8 mouse cellular contexts compared by ENCODE assay signal in the genomic region with DNA sequence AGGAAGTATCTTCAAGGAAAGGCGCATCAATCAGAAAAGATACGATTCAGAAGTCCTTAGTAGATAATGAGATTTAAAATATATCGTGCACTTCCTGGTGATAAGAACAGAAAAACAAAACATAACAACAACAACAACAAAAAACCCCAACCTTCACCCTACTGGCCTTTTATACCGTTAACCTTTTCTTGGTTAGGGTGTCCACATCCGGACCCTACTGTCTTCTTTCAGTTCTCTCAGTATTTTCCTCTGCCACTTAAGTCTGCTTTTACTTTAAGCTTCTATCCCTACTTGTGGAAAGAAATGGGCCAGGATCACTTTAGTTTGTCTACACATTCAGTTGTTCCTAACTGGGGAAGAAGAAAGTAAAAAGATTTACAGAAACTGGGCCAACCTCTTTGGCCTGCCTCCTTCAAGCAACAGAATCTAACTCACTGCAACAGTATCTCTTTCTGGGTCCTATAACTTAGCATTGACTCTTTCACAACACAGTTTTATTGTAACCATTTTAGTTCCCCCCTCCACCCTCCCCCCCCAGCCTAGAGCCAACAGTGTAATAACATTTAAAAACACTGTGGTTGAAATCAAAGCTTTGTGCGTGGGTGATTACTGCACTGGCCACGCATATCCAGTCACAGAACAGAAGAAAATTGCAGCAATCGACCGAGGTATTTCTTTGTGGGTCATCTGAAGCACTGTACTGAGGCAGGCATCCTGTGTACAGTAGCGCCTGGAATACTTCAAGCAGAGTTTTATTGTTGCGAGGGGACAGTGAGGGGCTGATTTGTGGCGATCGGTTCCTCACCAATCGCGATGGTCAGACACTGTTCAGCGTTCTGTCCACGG. TPM values are rescaled to one million over a fixed set of nuclear protein-coding genes. Genes with fewer than 3 reads are reported as not detected.
DNase-seq lines count a peak whose midpoint lies in the region; ATAC-seq and TF ChIP-seq lines count a peak whose summit lies in the region.

No protein-coding gene starts in this region.

- peak; percentile 49 for ATAC-seq in heart, embryonic 11.5 days (replicated peaks; ENCODE audit: insufficient number of reproducible peaks, low FRiP score, low TSS enrichment)
- ATAC-seq in forebrain, embryonic 13.5 days, result peak; percentile 72
- ATAC-seq in liver, embryonic 15.5 days (ENCODE audit: insufficient read depth), result peak; percentile 38

- WGBS in heart, embryonic 11.5 days (ENCODE audit: insufficient replicate concordance), result 20% methylated on average over 17 of the region's 17 CpGs
- 28% methylated on average over 17 of the region's 17 CpGs for WGBS in forebrain, embryonic 13.5 days
- WGBS in liver, embryonic 15.5 days (ENCODE audit: insufficient replicate concordance), result 12% methylated on average over 17 of the region's 17 CpGs

- TF ChIP-seq POLR2A in CH12.LX (IDR thresholded peaks at IDR 0.05; ENCODE audit: low read depth, low read length), result no peak

- dilution Hi-C loops in CH12.LX (cut with MboI; ENCODE audit: extremely low pct_ligation_motif_present, extremely low pct_unique_long_range_greater_than_20kb, low sequenced_read_pairs), result no loop called here

- TF ChIP-seq RAD21 in CH12.LX (IDR thresholded peaks at IDR 0.05; ENCODE audit: low read depth, low read length), result no peak

- peak overlapping the region; percentile 57 for H3K27ac ChIP-seq in heart, embryonic 11.5 days (ENCODE audit: low read depth, low read length)
- H3K27ac ChIP-seq in CH12.LX (ENCODE audit: insufficient read depth, low read depth), result no peak overlapping the region
- H3K27ac ChIP-seq in forebrain, embryonic 13.5 days, result peak overlapping the region; percentile 10; the same call in 1 of the 2 replicates
- H3K27ac ChIP-seq in liver, embryonic 15.5 days (replicated peaks), result peak overlapping the region; percentile 96

- in situ Hi-C loops in CH12.LX (cut with MboI; ENCODE audit: low pct_ligation_motif_present, low pct_unique_long_range_greater_than_20kb, low sequenced_read_pairs), result loop anchor here (10.0 to 25.0 kb wide), 4 partner anchors 85 to 265 kb away; no protein-coding TSS in a partner anchor

- no peaks in the 10 kb centered on the region for H3K36me3 ChIP-seq in heart, embryonic 11.5 days (ENCODE audit: control insufficient read depth, insufficient read depth, low read length)
- no peaks in the 10 kb centered on the region for H3K36me3 ChIP-seq in CH12.LX (replicated peaks in 1 of 2; ENCODE audit: control insufficient read depth in 1 of 2, insufficient read depth in 1 of 2, low read length in 1 of 2)
- H3K36me3 ChIP-seq in forebrain, embryonic 13.5 days (ENCODE audit: poor library complexity, severe bottlenecking), result no peaks in the 10 kb centered on the region
- H3K36me3 ChIP-seq in liver, embryonic 15.5 days (replicated peaks), result no peaks in the 10 kb centered on the region

- no peak for TF ChIP-seq EP300 in CH12.LX (IDR thresholded peaks at IDR 0.05; ENCODE audit: low read length)

- peaks cover 11% of the 10 kb centered on the region for H3K4me1 ChIP-seq in heart, embryonic 11.5 days (ENCODE audit: control insufficient read depth, insufficient read depth, low read length)
- peaks cover 2 to 24% of the 10 kb centered on the region in 2 experiments; a peak in 3 of 4 replicates for H3K4me1 ChIP-seq in CH12.LX (ENCODE audit: control insufficient read depth in 1 of 2, insufficient read depth in 2 of 2)
- peaks cover 20% of the 10 kb centered on the region for H3K4me1 ChIP-seq in forebrain, embryonic 13.5 days
- H3K4me1 ChIP-seq in liver, embryonic 15.5 days (replicated peaks), result peaks cover 39% of the 10 kb centered on the region

- H3K4me2 ChIP-seq in heart, embryonic 11.5 days, result peak overlapping the region; percentile 67
- peak overlapping the region; percentile 5; the same call in 1 of the 2 replicates for H3K4me2 ChIP-seq in CH12.LX (ENCODE audit: insufficient read depth, low read depth, poor library complexity, severe bottlenecking)
- peak overlapping the region; percentile 69 for H3K4me2 ChIP-seq in forebrain, embryonic 13.5 days
- H3K4me2 ChIP-seq in liver, embryonic 15.5 days, result peak overlapping the region; percentile 70

- peak overlapping the region; percentile 58 for H3K9ac ChIP-seq in heart, embryonic 11.5 days (ENCODE audit: low read depth, low read length)
- no peak overlapping the region for H3K9ac ChIP-seq in CH12.LX (ENCODE audit: insufficient read depth, low read depth)
- H3K9ac ChIP-seq in forebrain, embryonic 13.5 days, result peak overlapping the region; percentile 48; the same call in 1 of the 2 replicates
- peak overlapping the region; percentile 26; the same call in 1 of the 2 replicates for H3K9ac ChIP-seq in liver, embryonic 15.5 days

- H3K9me3 ChIP-seq in heart, embryonic 11.5 days (replicated peaks; ENCODE audit: control insufficient read depth, low read length), result no peaks in the 10 kb centered on the region
- no peaks in the 10 kb centered on the region for H3K9me3 ChIP-seq in CH12.LX (replicated peaks; ENCODE audit: low read length)
- H3K9me3 ChIP-seq in forebrain, embryonic 13.5 days (replicated peaks), result no peaks in the 10 kb centered on the region
- no peaks in the 10 kb centered on the region for H3K9me3 ChIP-seq in liver, embryonic 15.5 days (replicated peaks)

- DNase-seq in heart, postnatal 4 days, result no peak
- DNase-seq in CH12.LX (ENCODE audit: extremely low read depth), result no peak
- DNase-seq in embryo, embryonic 11 days, result no peak
- no peak for DNase-seq in urinary bladder, adult 18-20 months (ENCODE audit: low spot score in 2 of 2)
- DNase-seq in gastrocnemius, adult 8-10 months (ENCODE audit: low spot score in 2 of 2), result no peak

- H3K79me2 ChIP-seq in CH12.LX (replicated peaks; ENCODE audit: control insufficient read depth, extremely low read depth, insufficient read depth, poor library complexity, severe bottlenecking), result peaks cover 30% of the 10 kb centered on the region

- H3K27me3 ChIP-seq in heart, embryonic 11.5 days (ENCODE audit: control insufficient read depth, insufficient read depth, low read length), result no peaks in the 10 kb centered on the region
- H3K27me3 ChIP-seq in CH12.LX (replicated peaks), result no peaks in the 10 kb centered on the region
- no peaks in the 10 kb centered on the region for H3K27me3 ChIP-seq in forebrain, embryonic 13.5 days
- no peaks in the 10 kb centered on the region for H3K27me3 ChIP-seq in liver, embryonic 15.5 days

- TF ChIP-seq CTCF in CH12.LX (conservative IDR thresholded peaks at IDR 0.05 in 1 of 2, IDR thresholded peaks at IDR 0.05 in 1 of 2; ENCODE audit: low read depth in 2 of 2, low read length in 2 of 2), result no peak

- peak overlapping the region; percentile 99 for H3K4me3 ChIP-seq in heart, embryonic 11.5 days (ENCODE audit: low read depth, low read length)
- H3K4me3 ChIP-seq in CH12.LX (replicated peaks in 1 of 3; ENCODE audit: low read depth in 2 of 3, low read length in 2 of 3, poor library complexity in 1 of 3), result peak overlapping the region; percentile 54 to 98 (median 62)
- H3K4me3 ChIP-seq in forebrain, embryonic 13.5 days, result peak overlapping the region; percentile 95
- peak overlapping the region; percentile 100 for H3K4me3 ChIP-seq in liver, embryonic 15.5 days (replicated peaks)

TF ChIP-seq in CH12.LX, 34 proteins besides CTCF, POLR2A, EP300 and RAD21:
- no peak for TF ChIP-seq ELF1 (IDR thresholded peaks at IDR 0.05; ENCODE audit: low read depth, low read length)
- TF ChIP-seq ZKSCAN1 (IDR thresholded peaks at IDR 0.05; ENCODE audit: borderline replicate concordance, low read depth, low read length), result no peak
- no peak for TF ChIP-seq JUND (conservative IDR thresholded peaks at IDR 0.05; ENCODE audit: low read depth, low read length)
- TF ChIP-seq POLR2AphosphoS2 (IDR thresholded peaks at IDR 0.05; ENCODE audit: low read depth, low read length), result no peak
- TF ChIP-seq ETS1 (conservative IDR thresholded peaks at IDR 0.05; ENCODE audit: low read depth, low read length), result no peak
- no peak for TF ChIP-seq USF2 (conservative IDR thresholded peaks at IDR 0.05; ENCODE audit: low read depth, low read length)
- TF ChIP-seq E2F4 (IDR thresholded peaks at IDR 0.05; ENCODE audit: insufficient replicate concordance, low read depth, low read length), result no peak
- no peak for TF ChIP-seq TBP (conservative IDR thresholded peaks at IDR 0.05; ENCODE audit: low read depth, low read length)
- no peak for TF ChIP-seq NELFE (IDR thresholded peaks at IDR 0.05; ENCODE audit: low read depth, low read length)
- TF ChIP-seq JUN (IDR thresholded peaks at IDR 0.05; ENCODE audit: insufficient read depth, low read depth, low read length), result no peak
- no peak for TF ChIP-seq MEF2A (IDR thresholded peaks at IDR 0.05; ENCODE audit: borderline replicate concordance, low read depth, low read length)
- TF ChIP-seq HCFC1 (IDR thresholded peaks at IDR 0.05; ENCODE audit: low read depth, low read length), result no peak
- TF ChIP-seq SIN3A (IDR thresholded peaks at IDR 0.05; ENCODE audit: low read length), result no peak
- TF ChIP-seq CHD2 (IDR thresholded peaks at IDR 0.05; ENCODE audit: low read length), result no peak
TF ChIP-seq in CH12.LX: peak in this region for 0.

RNA-seq across cellular contexts. Expression of a gene that starts 0.8 kb away (rescaled TPM):
- polyA plus RNA-seq in heart, embryonic 11.5 days (2014; fragmentation: Nextera tagmentation; extraction: Ambion mirVana), result 20.9 and 21.0 TPM in 2 replicates
- total RNA-seq in heart, postnatal 4 days (2021), result 10 to 100 TPM; 37.5 to 38.0 TPM
- total RNA-seq in CH12.LX (2012; rRNA removed) (26.4 and 28.5 TPM in 2 replicates), CH12.LX (2014; rRNA removed) (51.3 and 53.9 TPM in 2 replicates)
- polyA plus RNA-seq in CH12.LX (2012; ENCODE audit: insufficient read length, low read depth), result 20.0 and 23.4 TPM in 2 replicates
- polyA plus RNA-seq in forebrain, embryonic 13.5 days (2015; fragmentation: Nextera tagmentation; extraction: Ambion mirVana), result 36.9 and 39.3 TPM in 2 replicates
- polyA plus RNA-seq in liver, embryonic 15.5 days (2015; fragmentation: Nextera tagmentation; extraction: Ambion mirVana), result 10.1 and 11.0 TPM in 2 replicates
- 1 to 10 TPM; 3.3 to 6.1 (median 4.2) TPM for total RNA-seq in gastrocnemius, adult 8-10 months (2022)

Comparison
In these comparisons a context has a peak if more than half of its experiments do, and no peak if none do; other contexts are left out.
1. H3K4me2 ChIP-seq: peak in every context shown above with its lines; median percentile 70 in liver, embryonic 15.5 days; 69 in forebrain, embryonic 13.5 days; 67 in heart, embryonic 11.5 days; 5 in CH12.LX.